Mouse (Mus musculus) embryonic fibroblast, embryonic 13.5 days (primary cell): ENCODE results near the gene Mroh3.

Experiments used
- CTCF ChIP-seq: IDR thresholded peaks from 2 replicates; pipeline ENCODE4 v1.5.1; 2011; ENCODE audit warnings: mild to moderate bottlenecking, control low read depth, low read length, moderate library complexity, borderline replicate concordance; ENCODE audit not compliant: insufficient read depth
- POLR2A ChIP-seq: IDR thresholded peaks from 2 replicates; pipeline ENCODE4 v1.6.1; 2011; ENCODE audit warnings: low read depth, mild to moderate bottlenecking, control low read depth, low read length, moderate library complexity

DNA sequence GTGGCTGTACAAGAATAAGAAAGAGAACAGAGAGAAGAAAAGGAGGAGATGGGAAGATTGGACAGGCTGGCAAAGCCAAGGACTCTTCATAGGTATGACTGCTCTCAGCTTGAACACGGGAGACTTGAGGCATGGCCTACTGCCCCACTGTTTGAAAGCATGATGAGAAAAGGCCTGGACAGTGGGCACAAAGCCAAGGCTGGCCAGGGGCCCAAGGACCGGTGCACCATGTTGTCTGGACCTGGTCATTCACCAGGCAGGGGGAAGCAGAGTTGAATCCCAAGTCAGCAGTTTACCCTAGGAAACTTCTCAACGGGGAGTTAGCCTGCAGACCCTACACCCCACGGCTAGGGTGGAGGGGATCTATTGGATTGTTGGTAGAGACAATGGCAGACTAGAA lies 15.2 kb upstream of the Mroh3 start:
- TF ChIP-seq CTCF (no peak), POLR2A (no peak)
